Mouse (Mus musculus): ENCODE data around the gene Ccm2l.

GRCm38 (mm10) chr2:153051095-153051494, 14.7 kb upstream of the Ccm2l start:
- TF ChIP-seq CTCF (IDR thresholded peaks at IDR 0.05; ENCODE audit: low read depth, low read length): no peak
- no peak for TF ChIP-seq POLR2A (IDR thresholded peaks at IDR 0.05; ENCODE audit: extremely low read depth, insufficient read depth, low read length)
